Mouse (Mus musculus) G1E (cell line): ENCODE data around the gene Popdc3.

Experiments
- CTCF ChIP-seq: IDR thresholded peaks from 2 replicates; pipeline ENCODE4 v1.5.1; 2012; ENCODE audit warnings: low read depth, low read length, inconsistent platforms, mixed read lengths
- GATA1 ChIP-seq: IDR thresholded peaks from 2 replicates; pipeline ENCODE4 v1.6.1; 2012; ENCODE audit warnings: borderline replicate concordance, low read length, inconsistent platforms, mixed read lengths
- GATA2 ChIP-seq: IDR thresholded peaks from 2 replicates; pipeline ENCODE4 v1.6.1; 2012; ENCODE audit warnings: low read depth, low read length, inconsistent platforms, borderline replicate concordance
- TAL1 ChIP-seq: conservative IDR thresholded peaks from 2 replicates; pipeline ENCODE4 v1.6.1; 2012; ENCODE audit warnings: low read depth, low read length, inconsistent platforms, mixed read lengths

GRCm38 (mm10) chr10:45295093-45295492 lies 117.2 kb downstream of the Popdc3 start:
- TF ChIP-seq CTCF (no peak), GATA1 (no peak), TAL1 (no peak), GATA2 (no peak)
